Mouse (Mus musculus) kidney, adult 2 months (tissue): ENCODE data around the gene Pole3. TPM values are rescaled to one million over a fixed set of nuclear protein-coding genes. Genes with fewer than 3 reads are reported as not detected.
A peak's percentile ranks its signal among the peaks of the same experiment; 100 is the strongest.

Experiments
- DNase-seq: peaks from one replicate; pipeline ENCODE4 v3.0.0; 2021
- H3K27ac ChIP-seq: fragments of 200-500 bp; 2 replicates; pipeline ENCODE4 v1.5.1; 2012; ENCODE audit warnings: low read depth, low read length, control low read depth, inconsistent platforms; ENCODE audit not compliant: insufficient read depth
- H3K27me3 ChIP-seq: fragments of 200-500 bp; replicated peaks from 2 replicates; pipeline ENCODE4 v1.6.1; 2012; ENCODE audit warnings: mild to moderate bottlenecking, moderate library complexity, low read length, inconsistent platforms; ENCODE audit not compliant: control insufficient read depth, insufficient read depth
- H3K36me3 ChIP-seq: fragments of 200-500 bp; 2 replicates; pipeline ENCODE4 v1.6.1; 2012; ENCODE audit warnings: mild to moderate bottlenecking, moderate library complexity, low read length, inconsistent platforms; ENCODE audit not compliant: control insufficient read depth, insufficient read depth
- H3K4me1 ChIP-seq: fragments of 200-500 bp; 2 replicates; pipeline ENCODE4 v1.6.1; 2011; ENCODE audit warnings: low read length; ENCODE audit not compliant: control insufficient read depth, insufficient read depth
- H3K4me3 ChIP-seq: fragments of 200-500 bp; 2 replicates; pipeline ENCODE4 v1.5.1; 2011; ENCODE audit warnings: mild to moderate bottlenecking, low read depth, low read length, control low read depth; ENCODE audit not compliant: insufficient read depth
- CTCF ChIP-seq: fragments of 200-500 bp; conservative IDR thresholded peaks from 2 replicates; pipeline ENCODE4 v1.5.1; 2011; ENCODE audit warnings: low read depth, mild to moderate bottlenecking, control low read depth, low read length, moderate library complexity, mixed read lengths; ENCODE audit not compliant: insufficient read depth, insufficient read length
- POLR2A ChIP-seq: fragments of 200-500 bp; IDR thresholded peaks from one replicate; pipeline ENCODE4 v1.6.1; 2011; ENCODE audit warnings: low read depth, low read length, control low read depth
- WGBS: fragments of 180-500 bp; shearing (Covaris S2); methylation state at CpG from one replicate; pipeline ENCODE4 v1.1.7; 2018; 5-methylcytosine and 5-hydroxymethylcytosine counted together
- polyA plus RNA-seq: library from polyadenylated mRNA; depleted of rRNA; stranded (reverse); fragments of >200 nt; gene quantifications from 2 replicates; pipeline ENCODE4 v1.2.3, GENCODE M21; 2012

The Pole3 gene
- polyA plus RNA-seq, 1 experiment: 19.7 TPM

DNA sequence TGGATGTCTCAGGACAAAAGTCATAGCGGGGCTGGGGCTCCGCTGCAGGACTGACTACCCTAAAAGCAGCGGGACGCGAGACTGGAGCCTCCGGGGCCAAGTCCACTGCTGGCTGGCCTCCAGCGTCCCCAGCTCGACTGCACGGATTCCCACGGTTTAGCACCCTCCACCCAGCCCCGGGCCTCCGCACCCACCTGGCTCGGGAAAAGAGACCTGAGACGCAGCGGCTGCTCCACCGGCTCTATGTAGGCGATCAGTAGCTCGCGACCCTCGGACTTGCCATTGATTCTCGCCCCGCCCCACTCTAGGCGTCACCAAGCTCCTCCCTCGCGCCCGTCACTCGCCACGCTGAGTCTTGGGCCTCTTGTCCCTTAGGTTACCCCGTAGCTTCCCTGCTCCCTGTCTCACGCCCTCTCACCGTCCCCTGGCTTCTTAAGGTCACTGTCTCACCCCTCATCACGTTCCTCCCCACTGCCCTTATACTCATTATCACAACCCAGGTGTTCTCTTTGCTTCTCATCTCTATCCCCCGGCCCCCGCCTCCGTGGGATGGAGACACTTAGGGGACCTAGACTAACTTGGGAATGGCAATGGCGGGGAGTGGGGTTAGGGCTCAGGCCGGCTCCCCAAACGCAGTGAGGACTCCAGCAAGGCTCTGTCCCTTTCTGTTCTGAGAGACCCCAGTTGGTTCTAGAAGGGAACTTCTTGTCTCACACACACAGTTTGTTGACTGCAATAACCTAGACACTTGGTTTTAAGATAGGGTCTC, 22.7 kb downstream of the Pole3 start:
- peak; percentile 96 for DNase-seq
- no peaks in the 10 kb centered on the region for H3K36me3 ChIP-seq
- WGBS: 1% methylated on average over 38 of the region's 38 CpGs
- H3K4me3 ChIP-seq: peak overlapping the region; percentile 62
- TF ChIP-seq POLR2A: peak; percentile 69
- TF ChIP-seq CTCF: no peak
- H3K4me1 ChIP-seq: peaks cover 16% of the 10 kb centered on the region
- peak overlapping the region; percentile 92 for H3K27ac ChIP-seq
- H3K27me3 ChIP-seq: no peaks in the 10 kb centered on the region

DNA sequence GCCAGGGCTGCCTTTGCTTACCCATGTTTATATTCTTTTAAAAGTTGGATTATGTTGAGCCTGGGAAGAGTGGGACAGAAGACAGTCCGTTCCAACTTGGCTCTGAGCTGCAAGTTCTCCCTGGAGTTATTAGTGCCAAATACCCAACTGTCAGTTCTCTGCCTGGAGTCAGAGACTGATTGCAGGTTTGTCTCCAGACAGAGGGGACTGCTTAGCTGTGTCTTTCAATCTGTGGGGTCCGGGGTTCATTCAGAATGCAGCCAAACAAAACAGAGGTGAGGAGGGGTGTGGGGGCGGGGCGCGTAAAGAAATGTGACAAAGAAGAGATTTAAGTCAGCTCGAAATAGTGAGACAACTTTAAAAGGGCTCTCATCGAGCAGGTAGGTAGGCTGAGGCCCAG, 23.3 kb downstream of the Pole3 start:
- TF ChIP-seq POLR2A (no peak), CTCF (no peak)
- DNase-seq: no peak
- Histone ChIP-seq H3K27ac (peak overlapping the region; percentile 28), H3K4me1 (peaks cover 18% of the 10 kb centered on the region), H3K27me3 (no peaks in the 10 kb centered on the region), H3K4me3 (peak overlapping the region; percentile 62), H3K36me3 (no peaks in the 10 kb centered on the region)
- 1% methylated on average over 7 of the region's 7 CpGs for WGBS

DNA sequence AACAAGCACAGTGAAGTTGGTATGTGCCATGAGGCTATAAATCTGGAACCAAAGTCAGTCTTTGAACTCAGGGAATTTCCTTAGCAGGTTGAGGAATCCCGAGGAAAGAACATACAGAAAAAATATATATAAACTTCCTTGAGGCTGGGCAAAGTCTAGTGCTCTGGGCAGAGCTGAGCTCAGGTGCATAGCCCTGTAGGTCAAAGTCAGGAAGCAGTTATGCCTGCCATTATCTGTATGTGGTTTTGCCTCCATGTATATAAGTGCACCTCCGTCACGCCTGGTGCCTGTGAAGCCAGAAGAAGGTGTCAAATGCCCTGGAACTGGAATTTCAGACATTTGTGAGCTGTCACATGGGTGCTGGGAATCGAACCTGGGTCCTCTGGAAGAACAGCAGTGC, 24.1 kb downstream of the Pole3 start:
- 71% methylated on average over 4 of the region's 4 CpGs for WGBS
- TF ChIP-seq CTCF: no peak
- no peaks in the 10 kb centered on the region for H3K27me3 ChIP-seq
- no peak for DNase-seq
- H3K4me3 ChIP-seq: no peak overlapping the region
- H3K4me1 ChIP-seq: peaks cover 23% of the 10 kb centered on the region
- H3K36me3 ChIP-seq: no peaks in the 10 kb centered on the region
- no peak overlapping the region for H3K27ac ChIP-seq

DNA sequence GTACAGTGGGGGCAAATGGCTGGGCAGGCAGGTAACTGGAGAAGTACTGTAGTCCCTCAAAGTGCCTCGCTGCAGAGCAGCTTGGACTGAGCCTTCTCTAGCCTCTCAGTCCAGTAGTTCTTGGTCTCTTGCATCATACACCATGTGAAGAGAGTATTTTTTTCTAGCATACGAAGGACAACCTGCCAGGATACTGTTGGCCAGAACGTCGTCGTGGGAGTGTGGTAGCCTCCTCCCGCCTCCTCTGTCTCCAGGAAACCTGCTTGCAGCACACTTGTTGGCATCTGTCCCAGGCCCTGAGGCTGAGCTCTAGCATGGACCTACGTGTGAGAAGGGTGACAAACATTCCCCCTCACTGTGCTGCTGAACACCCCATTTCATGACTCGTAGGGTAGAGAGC, 28.1 kb downstream of the Pole3 start:
- Histone ChIP-seq H3K27me3 (no peaks in the 10 kb centered on the region), H3K27ac (no peak overlapping the region), H3K4me1 (peaks cover 7% of the 10 kb centered on the region; the same call in 1 of the 2 replicates), H3K4me3 (no peak overlapping the region), H3K36me3 (no peaks in the 10 kb centered on the region)
- TF ChIP-seq POLR2A: no peak
- no peak for TF ChIP-seq CTCF
- 14% methylated on average over 8 of the region's 8 CpGs for WGBS
- peak; percentile 90 for DNase-seq

DNA sequence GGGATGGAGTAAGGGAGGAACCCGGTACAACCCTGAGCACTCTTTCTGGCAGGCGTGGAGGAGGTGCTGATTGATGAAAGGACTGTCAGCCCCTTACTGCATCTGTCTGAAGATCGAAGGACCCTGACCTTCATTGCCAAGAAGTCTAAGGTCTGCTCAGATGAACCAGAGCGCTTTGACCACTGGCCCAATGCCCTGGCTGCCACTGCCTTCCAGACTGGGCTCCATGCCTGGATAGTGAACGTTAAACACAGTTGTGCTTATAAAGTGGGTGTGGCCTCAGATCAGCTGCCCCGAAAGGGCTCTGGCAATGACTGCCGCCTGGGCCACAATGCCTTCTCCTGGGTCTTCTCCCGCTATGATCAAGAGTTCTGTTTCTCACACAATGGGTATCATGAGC, 28.9 kb downstream of the Pole3 start:
- DNase-seq: peak; percentile 94
- peaks cover 7% of the 10 kb centered on the region; the same call in 1 of the 2 replicates for H3K4me1 ChIP-seq
- H3K4me3 ChIP-seq: no peak overlapping the region
- no peak overlapping the region for H3K27ac ChIP-seq
- TF ChIP-seq POLR2A (no peak), CTCF (0 out of 2 replicates have a peak, but pooled peaks have one; percentile 1)
- H3K27me3 ChIP-seq: no peaks in the 10 kb centered on the region
- WGBS: 36% methylated on average over 8 of the region's 8 CpGs
- no peaks in the 10 kb centered on the region for H3K36me3 ChIP-seq

DNA sequence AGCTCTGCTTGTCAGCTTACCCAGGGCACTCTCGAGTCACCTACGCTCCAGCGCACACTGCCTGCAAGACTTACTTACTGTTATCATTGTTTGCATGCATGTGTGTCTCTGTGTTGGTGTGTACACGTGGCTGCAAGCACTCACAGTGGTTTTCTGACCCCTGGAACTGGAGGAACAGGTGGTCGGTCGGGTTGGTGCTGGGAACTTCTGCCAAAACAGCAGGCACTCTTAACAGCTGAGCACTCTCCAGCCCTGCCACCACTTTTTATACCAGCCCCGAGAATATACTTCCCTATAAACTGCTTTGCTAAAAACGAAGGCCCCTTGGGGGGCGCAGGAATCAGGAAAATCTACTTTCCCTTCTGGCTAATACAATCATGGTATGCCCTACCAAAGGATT, 30.6 kb downstream of the Pole3 start:
- Histone ChIP-seq H3K4me3 (no peak overlapping the region), H3K4me1 (peaks cover 7% of the 10 kb centered on the region; the same call in 1 of the 2 replicates), H3K27me3 (no peaks in the 10 kb centered on the region), H3K36me3 (no peaks in the 10 kb centered on the region), H3K27ac (no peak overlapping the region)
- WGBS: 70% methylated on average over 9 of the region's 9 CpGs
- no peak for TF ChIP-seq POLR2A
- no peak for TF ChIP-seq CTCF
- DNase-seq: no peak

DNA sequence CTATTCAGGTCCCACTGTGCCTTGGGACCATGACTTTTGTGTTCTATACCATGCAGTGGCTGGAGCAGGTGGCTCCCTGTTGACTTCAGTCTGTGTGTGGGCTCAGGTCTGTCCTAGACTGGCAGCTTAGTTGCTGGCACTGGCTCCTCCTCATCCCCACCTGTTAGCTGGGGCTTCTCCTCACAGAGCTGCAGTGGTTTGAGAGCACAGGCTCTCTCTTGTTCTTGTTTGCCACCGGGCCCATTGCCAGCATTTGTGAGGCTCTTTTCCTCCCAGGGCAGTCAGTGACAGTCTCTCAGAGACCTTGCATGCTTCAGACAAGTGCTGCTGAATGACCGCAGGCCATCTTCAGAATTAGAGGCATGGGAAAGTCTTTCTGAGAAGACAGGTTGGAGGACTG, 32.2 kb downstream of the Pole3 start:
- H3K36me3 ChIP-seq: no peaks in the 10 kb centered on the region
- no peak overlapping the region for H3K4me3 ChIP-seq
- H3K27ac ChIP-seq: no peak overlapping the region
- no peaks in the 10 kb centered on the region for H3K27me3 ChIP-seq
- no peak for DNase-seq
- no peak for TF ChIP-seq POLR2A
- no peak for TF ChIP-seq CTCF
- 80% methylated on average over 2 of the region's 2 CpGs for WGBS
- H3K4me1 ChIP-seq: peaks cover 7% of the 10 kb centered on the region; the same call in 1 of the 2 replicates

DNA sequence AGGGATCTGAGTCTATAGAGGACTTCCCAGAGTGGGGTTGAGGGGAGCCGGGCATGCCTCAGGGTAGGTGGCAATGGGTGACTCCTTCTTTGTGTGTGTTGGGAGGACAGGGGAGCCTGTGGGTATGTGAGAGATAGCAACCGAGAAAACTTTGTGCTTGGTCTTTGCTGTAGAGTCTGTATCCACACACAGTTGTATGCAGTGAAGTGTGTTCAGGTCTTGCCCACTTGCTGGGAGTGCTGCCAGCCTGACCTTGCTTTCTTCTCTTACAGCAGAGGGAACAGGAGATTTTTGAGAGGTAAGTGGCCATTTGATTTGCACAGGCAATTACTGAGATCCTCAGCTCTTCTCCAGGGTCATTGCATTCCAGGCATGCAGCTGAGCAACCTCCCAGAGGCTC, 37.0 kb downstream of the Pole3 start:
- no peak for DNase-seq
- no peaks in the 10 kb centered on the region; the same call in 1 of the 2 replicates for H3K36me3 ChIP-seq
- H3K27me3 ChIP-seq: no peaks in the 10 kb centered on the region
- no peak for TF ChIP-seq CTCF
- no peak for TF ChIP-seq POLR2A
- H3K4me3 ChIP-seq: no peak overlapping the region
- no peak overlapping the region for H3K27ac ChIP-seq
- no peaks in the 10 kb centered on the region for H3K4me1 ChIP-seq
- WGBS: 66% methylated on average over 2 of the region's 2 CpGs
